Mouse (Mus musculus) ES-E14 (cell line): ENCODE results near the gene Nupr1l. TPM values are rescaled to one million over a fixed set of nuclear protein-coding genes. Genes with fewer than 3 reads are reported as not detected.
"Not testable (repeated sequence)": the region's sequence is repeated elsewhere in the genome, so short reads cannot be mapped to it uniquely, and the experiment has no call there.

Experiments
- DNase-seq: peaks from one replicate; pipeline ENCODE4 v3.0.0-alpha.2; 2013; ENCODE audit warnings: low read depth, low spot score
- H3K27ac ChIP-seq: 2 replicates; pipeline ENCODE4 v1.5.1; 2012; ENCODE audit warnings: low read depth, mild to moderate bottlenecking, low read length, moderate library complexity, mixed read lengths; ENCODE audit not compliant: poor library complexity, insufficient read depth, severe bottlenecking
- H3K36me3 ChIP-seq: 2 replicates; pipeline ENCODE4 v1.6.1; 2012; ENCODE audit warnings: mild to moderate bottlenecking, low read length, moderate library complexity, mixed read lengths; ENCODE audit not compliant: control insufficient read depth, poor library complexity, insufficient read depth, severe bottlenecking
- H3K4me1 ChIP-seq, 2 experiments: fragments of 150-350 bp in 1 of 2; sonication (generic) in 1 of 2; 2 replicates each; pipeline ENCODE4 v1.6.1; 2012; ENCODE audit warnings: low read length in 2 of 2, mild to moderate bottlenecking in 1 of 2, mixed read lengths in 1 of 2; ENCODE audit not compliant: control insufficient read depth in 2 of 2, insufficient read depth in 2 of 2, poor library complexity in 1 of 2
- H3K4me3 ChIP-seq, 2 experiments: fragments of 150-350 bp in 1 of 2; sonication (generic) in 1 of 2; 2 replicates each; pipeline ENCODE4 v1.5.1; 2012; ENCODE audit warnings: low read length in 2 of 2, low read depth in 1 of 2, mild to moderate bottlenecking in 1 of 2, mixed read lengths in 1 of 2; ENCODE audit not compliant: insufficient read depth in 1 of 2, poor library complexity in 1 of 2, severe bottlenecking in 1 of 2
- H3K9ac ChIP-seq: 2 replicates; pipeline ENCODE4 v1.6.1; 2012; ENCODE audit warnings: low read depth, mild to moderate bottlenecking, low read length, mixed read lengths; ENCODE audit not compliant: poor library complexity, insufficient read depth, severe bottlenecking
- H3K9me3 ChIP-seq: fragments of 150-350 bp; sonication (generic); 2 replicates; pipeline ENCODE4 v1.6.1; 2012; ENCODE audit warnings: low read depth, mild to moderate bottlenecking, low read length; ENCODE audit not compliant: control insufficient read depth, insufficient read depth
- CHD2 ChIP-seq: IDR thresholded peaks from 2 replicates; pipeline ENCODE4 v1.6.1; 2014; ENCODE audit warnings: mild to moderate bottlenecking, low read depth, low read length, inconsistent platforms
- HCFC1 ChIP-seq: IDR thresholded peaks from 2 replicates; pipeline ENCODE4 v1.6.1; 2012; ENCODE audit warnings: low read length, inconsistent platforms, borderline replicate concordance; ENCODE audit not compliant: insufficient read depth
- MAFK ChIP-seq: IDR thresholded peaks from 2 replicates; pipeline ENCODE4 v1.6.1; 2014; ENCODE audit warnings: mild to moderate bottlenecking, low read depth, low read length, inconsistent platforms; ENCODE audit not compliant: insufficient read depth
- ZC3H11A ChIP-seq: IDR thresholded peaks from 2 replicates; pipeline ENCODE4 v1.6.1; 2012; ENCODE audit warnings: low read depth, mild to moderate bottlenecking, inconsistent platforms, low read length, borderline replicate concordance
- ZNF384 ChIP-seq: IDR thresholded peaks from 2 replicates; pipeline ENCODE4 v1.6.1; 2012; ENCODE audit warnings: low read depth, low read length, inconsistent platforms
- in situ Hi-C, 2 experiments: fragments of 600-800 bp; cut with MboI; formaldehyde crosslinking; loops; one replicate each; pipeline ENCODE4 v1.15.1; 2025; ENCODE audit warnings: low sequenced_read_pairs in 2 of 2, inconsistent platforms in 1 of 2; ENCODE audit not compliant: unreplicated experiment in 2 of 2
- total RNA-seq: library from RNA; depleted of rRNA; stranded (reverse); fragments of 300-350 nt; gene quantifications from 2 replicates; pipeline ENCODE4 v1.2.3, GENCODE M21; 2012

The Nupr1l gene
- total RNA-seq, 1 experiment, result 2.9 TPM

DNA sequence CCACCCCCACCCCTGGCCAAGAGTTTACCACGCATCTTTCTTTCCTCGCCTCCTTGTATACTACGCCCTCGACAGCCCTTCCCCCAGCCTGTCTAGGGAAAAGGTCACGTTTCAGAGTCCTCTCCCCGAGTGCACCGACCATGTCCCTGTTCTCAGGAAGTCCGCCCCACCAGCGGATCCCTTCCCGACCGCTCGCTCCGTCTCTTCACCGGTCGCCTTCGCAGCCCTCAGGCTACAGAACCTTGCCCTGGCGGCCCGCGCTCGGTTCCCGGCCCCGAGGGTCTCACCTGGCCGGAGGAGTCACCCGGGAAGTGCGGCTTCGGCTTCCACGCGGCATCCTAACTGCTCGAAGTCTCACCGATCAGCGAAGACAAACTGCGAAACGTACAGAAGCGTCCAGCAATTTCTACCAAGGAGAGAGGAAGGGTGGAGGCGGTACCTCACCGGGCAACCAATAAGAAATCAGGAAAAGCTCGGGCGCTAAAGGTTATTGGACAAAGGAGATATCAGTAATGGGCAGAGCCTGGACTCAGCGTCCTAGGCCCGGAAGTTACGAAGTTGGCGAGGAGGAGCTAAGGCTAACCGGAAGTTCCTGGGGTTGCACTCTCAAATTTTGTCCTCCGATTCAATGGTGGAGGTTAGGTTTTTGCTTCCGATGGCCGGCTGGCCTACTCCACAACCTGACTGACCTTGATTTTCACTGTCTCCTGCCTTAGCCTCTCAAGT is 21.3 kb upstream of the Nupr1l start, which contains the start of gene Chchd2:
Chchd2 (minus strand) TSS at position 560 of the 726 bp plus-strand sequence.
- no peak for TF ChIP-seq MAFK
- 0 out of 2 replicates have a peak, but pooled peaks have one; percentile 6 for TF ChIP-seq ZNF384
- TF ChIP-seq ZC3H11A, result no peak
- peak; percentile 89 for TF ChIP-seq HCFC1
- peak; percentile 88 for TF ChIP-seq CHD2
- in situ Hi-C loops, result no loop called here
- H3K36me3 ChIP-seq, result peaks cover 18% of the 10 kb centered on the region
- H3K4me3 ChIP-seq, result peak within 1 kb of the TSS; percentile 93 to 97
- H3K9ac ChIP-seq, result peak within 1 kb of the TSS; percentile 97
- no peaks in the 10 kb centered on the region for H3K9me3 ChIP-seq
- H3K4me1 ChIP-seq, result peaks cover 3 to 4% of the 10 kb centered on the region in 2 experiments; a peak in 2 of 4 replicates
- H3K27ac ChIP-seq, result peak within 1 kb of the TSS; percentile 83
- peak; percentile 95 for DNase-seq

DNA sequence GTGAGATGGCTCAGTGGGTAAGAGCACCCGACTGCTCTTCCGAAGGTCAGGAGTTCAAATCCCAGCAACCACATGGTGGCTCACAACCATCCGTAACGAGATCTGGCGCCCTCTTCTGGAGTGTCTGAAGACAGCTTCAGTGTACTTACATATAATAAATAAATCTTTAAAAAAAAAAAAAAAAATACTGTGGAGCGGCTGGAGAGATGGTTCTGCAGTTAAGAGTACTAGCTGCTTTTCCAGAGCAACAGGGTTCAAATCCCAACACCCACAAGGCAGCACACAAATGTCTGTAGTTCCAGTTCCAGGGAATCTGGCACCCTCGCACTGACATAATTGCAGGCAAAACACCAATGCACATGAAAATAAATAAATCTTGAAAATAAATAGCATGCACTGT is 17.9 kb upstream of the Nupr1l start:
- H3K36me3 ChIP-seq, DNase-seq, in situ Hi-C loops, H3K4me3 ChIP-seq, H3K9ac ChIP-seq, H3K9me3 ChIP-seq, H3K4me1 ChIP-seq, H3K27ac ChIP-seq: not testable (repeated sequence)
- peak; percentile 38; the same call in 1 of the 2 replicates for TF ChIP-seq ZNF384

DNA sequence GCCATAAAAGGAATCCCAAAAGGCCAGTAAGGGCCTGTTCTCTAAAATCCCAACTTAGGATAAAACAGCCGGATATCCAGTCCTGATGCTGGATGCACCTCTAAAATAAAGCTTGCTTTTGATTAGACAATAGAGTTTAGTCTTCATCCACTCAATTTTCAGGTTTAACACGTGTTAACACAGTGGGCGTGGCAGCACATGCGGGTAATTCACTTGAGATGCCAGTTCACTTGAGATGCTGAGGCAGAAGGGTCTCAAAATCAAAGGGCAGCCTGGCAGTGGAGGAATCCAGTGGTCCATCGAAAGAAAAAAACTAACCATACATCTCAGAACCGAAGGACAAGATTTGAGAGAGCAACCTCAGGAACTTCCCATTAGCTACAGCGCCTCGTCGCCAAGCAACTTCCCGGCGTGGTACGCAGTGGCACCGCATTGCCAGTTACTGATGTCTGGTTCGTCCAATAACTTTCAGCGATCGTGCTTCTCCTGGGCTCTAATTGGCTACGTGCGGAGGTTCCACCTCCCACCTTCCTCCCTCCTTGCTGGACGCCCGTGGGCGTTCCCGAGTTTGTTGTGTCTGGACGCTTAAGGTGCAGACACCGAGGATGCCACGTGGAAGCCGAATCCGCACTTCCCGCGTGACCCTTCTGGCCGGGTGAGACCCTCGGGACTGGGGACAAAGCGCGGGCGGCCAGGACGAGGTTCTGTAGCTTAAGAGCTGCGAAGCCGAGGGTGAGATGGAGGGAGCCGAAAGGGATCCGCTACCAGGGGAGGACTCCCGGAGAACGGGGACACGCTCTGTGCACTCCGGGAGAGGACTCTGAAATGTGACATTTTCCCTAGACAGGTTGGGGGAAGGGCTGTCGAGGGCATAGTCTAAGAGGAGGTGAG is 12.9 kb upstream of the Nupr1l start, which contains the start of gene Zbed5:
Zbed5 (plus strand) TSS at position 526 of the 891 bp plus-strand sequence.
- no peaks in the 10 kb centered on the region for H3K9me3 ChIP-seq
- DNase-seq, result peak; percentile 96
- peak; percentile 89 for TF ChIP-seq CHD2
- TF ChIP-seq HCFC1, result peak; percentile 18; the same call in 1 of the 2 replicates
- TF ChIP-seq ZC3H11A, result no peak
- no peak for TF ChIP-seq MAFK
- no peak for TF ChIP-seq ZNF384
- in situ Hi-C loops, result no loop called here
- H3K4me1 ChIP-seq, result peaks cover 2 to 5% of the 10 kb centered on the region in 2 experiments; a peak in 1 of 4 replicates
- peaks cover 2% of the 10 kb centered on the region; the same call in 1 of the 2 replicates for H3K36me3 ChIP-seq
- H3K4me3 ChIP-seq, result peak within 1 kb of the TSS; percentile 78 to 80
- H3K9ac ChIP-seq, result peak within 1 kb of the TSS; percentile 74
- H3K27ac ChIP-seq, result no peak within 1 kb of the TSS

DNA sequence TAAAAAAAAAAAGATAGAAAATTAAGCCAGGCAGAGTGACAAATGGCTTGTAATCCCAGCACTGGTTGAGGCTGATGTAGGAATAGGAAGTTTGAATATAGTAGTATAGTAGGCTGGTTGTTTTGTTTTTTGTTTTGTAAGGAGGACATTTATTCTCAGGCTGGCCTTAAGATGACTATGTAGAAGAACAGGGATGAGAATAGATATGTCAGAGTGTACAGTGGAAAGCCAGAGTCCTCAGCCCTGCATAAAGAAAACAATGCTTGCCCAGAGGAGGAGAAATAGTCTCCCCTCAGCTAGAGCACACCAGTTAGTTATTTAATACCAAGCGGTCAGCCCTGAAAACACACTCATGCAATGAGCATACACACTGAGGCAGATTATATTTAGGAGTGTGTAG is 9.9 kb upstream of the Nupr1l start, which contains the start of gene Phkg1:
Phkg1 (minus strand) TSS at position 101 of the 400 bp plus-strand sequence.
- H3K4me3 ChIP-seq, result no peak within 1 kb of the TSS
- no peak within 1 kb of the TSS for H3K27ac ChIP-seq
- no peak for DNase-seq
- peaks cover 8% of the 10 kb centered on the region for H3K36me3 ChIP-seq
- no peaks in the 10 kb centered on the region for H3K9me3 ChIP-seq
- TF ChIP-seq MAFK (no peak), HCFC1 (no peak)
- in situ Hi-C loops, result no loop called here
- H3K9ac ChIP-seq, result no peak within 1 kb of the TSS
- peaks cover 2 to 5% of the 10 kb centered on the region in 2 experiments; a peak in 1 of 4 replicates for H3K4me1 ChIP-seq
